Mouse (Mus musculus) gastrocnemius, postnatal 36 days (tissue): ENCODE results near the gene Lsm10. TPM values are rescaled to one million over a fixed set of nuclear protein-coding genes. Genes with fewer than 3 reads are reported as not detected.

ENCODE experiments used
- total RNA-seq, 2 experiments: library from RNA; stranded (reverse); gene quantifications; 2 replicates each; pipeline ENCODE4 v1.2.3; 2021

Gene Lsm10
- total RNA-seq, 2 experiments from 2014 or later, result 5.8 to 7.6 TPM

Other genes starting within 250 kb of the Lsm10 start
- under 1 TPM; 0.30 to 0.41 TPM for gene Csf3r, start 72.1 kb upstream of the Lsm10 start, total RNA-seq
- gene Mrps15, start 49.7 kb upstream of the Lsm10 start, total RNA-seq, result 10 to 100 TPM; 69.8 to 74.3 TPM
- gene Oscp1, start 38.1 kb upstream of the Lsm10 start, total RNA-seq, result 1 to 10 TPM; 1.2 to 2.5 TPM
- 10 to 100 TPM; 74.6 to 80.1 TPM for gene Stk40, start 7.3 kb downstream of the Lsm10 start, total RNA-seq
- 1 to 10 TPM; 5.5 to 6.8 TPM for gene Eva1b, start 51.1 kb downstream of the Lsm10 start, total RNA-seq
- gene Sh3d21, start 66.9 kb downstream of the Lsm10 start, total RNA-seq, result 1 to 10 TPM in 1 of 2 experiments, under 1 TPM in 1; 0.71 to 1.3 TPM
- 100 to 1,000 TPM in 1 of 2 experiments, 10 to 100 TPM in 1; 87.9 to 106 TPM for gene Thrap3, start 106.1 kb downstream of the Lsm10 start, total RNA-seq
- 100 to 1,000 TPM; 165 to 207 TPM for gene Map7d1, start 159.7 kb downstream of the Lsm10 start, total RNA-seq
- gene Trappc3, start 165.7 kb downstream of the Lsm10 start, total RNA-seq, result 10 to 100 TPM; 15.9 to 17.9 TPM
- 1 to 10 TPM; 1.6 to 2.2 TPM for gene Col8a2, start 190.2 kb downstream of the Lsm10 start, total RNA-seq
- 1 to 10 TPM; 7.6 to 7.8 TPM for gene Adprhl2, start 225.1 kb downstream of the Lsm10 start, total RNA-seq
- under 1 TPM; 0.46 to 0.59 TPM for gene Tekt2, start 229.1 kb downstream of the Lsm10 start, total RNA-seq